Mouse (Mus musculus): ENCODE measurements at regions not wholly inside any gene's neighbourhood (a gene's known extent, or its start where the extent isn't known, plus 50 kb on each side); places are given as distances from the start of the nearest gene placed in this dataset.

GRCm38 (mm10) chr4:70952671-70953070, 417.9 kb upstream of the Megf9 start:
- no peak for DNase-seq (ENCODE audit: low spot score)

- DNase-seq (ENCODE audit: low spot score), result no peak
Observed at GRCm38 (mm10) chr4:70940146-70940545, 405.4 kb upstream of the Megf9 start.

DNA sequence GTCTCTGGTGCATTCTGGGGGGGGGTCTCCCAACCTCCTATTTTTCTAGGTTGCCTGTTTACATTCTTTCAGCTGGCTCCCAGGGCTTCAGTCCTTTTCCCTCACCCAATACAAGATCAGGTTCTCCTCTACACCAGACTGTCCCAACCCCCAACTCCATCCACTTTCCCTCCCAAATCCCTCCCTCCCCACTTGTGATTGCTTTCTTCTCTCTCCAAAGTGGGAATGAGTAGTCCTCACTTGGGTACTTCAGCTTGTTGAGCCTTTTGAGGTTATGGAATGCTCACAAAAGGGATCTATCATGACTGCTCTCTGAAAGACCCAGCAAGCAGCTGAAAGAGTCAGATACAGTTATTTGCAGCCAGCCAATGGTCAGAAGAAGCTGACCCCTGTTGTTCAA, 399.3 kb upstream of the Megf9 start:
- peak; percentile 47 for DNase-seq (ENCODE audit: low spot score)

DNA sequence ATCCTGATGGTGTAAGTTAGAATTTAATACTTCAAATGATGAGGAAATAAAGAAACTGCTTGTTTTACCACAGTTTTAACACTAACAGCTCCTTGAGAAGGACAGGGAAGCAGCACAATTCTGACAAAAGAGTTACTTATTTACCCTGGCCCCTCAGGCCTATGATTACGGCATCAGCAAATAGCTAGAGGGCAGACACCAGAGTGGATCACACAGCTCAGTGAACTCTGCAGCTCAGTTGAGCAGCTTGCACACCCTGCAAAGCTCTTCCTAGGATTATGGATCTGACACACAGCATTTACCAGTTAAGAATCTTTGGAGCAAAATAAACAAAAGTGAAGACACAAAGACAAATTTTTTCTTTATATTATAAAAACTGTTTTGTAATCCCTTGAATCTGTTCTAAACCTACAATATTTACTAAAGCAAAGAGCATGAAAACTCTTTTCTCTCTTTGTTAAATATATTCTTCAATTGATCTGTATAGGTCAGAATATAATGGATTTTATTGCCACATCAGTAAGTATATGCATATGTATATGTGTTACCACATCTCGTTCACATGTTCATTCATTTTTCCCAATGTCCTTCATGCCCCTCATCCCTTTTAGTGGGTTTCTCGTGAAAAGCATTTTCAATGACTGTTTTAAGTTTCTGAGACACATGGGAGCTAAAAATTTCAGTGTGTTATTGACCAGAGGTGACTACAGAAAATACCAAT, 387.3 kb upstream of the Megf9 start:
- DNase-seq (ENCODE audit: low spot score), result no peak

DNA sequence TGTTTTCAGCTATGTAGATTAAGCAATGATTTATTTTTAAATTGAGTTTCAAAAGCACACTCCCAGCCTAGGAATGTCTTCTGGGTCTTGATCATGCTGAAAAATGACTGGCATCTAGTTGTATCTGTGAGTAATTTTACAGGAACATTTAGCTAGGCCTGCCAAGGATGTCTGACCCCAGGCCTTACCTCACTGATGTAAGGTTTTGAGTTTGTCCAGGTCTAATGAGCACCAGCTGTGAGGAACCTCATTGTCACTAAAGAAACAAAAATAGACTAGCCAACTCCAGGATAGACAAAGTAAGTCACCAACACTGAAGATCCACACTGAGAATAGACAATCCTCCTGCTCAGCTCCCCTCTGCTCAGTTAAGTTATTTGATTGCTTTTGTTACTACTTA, 379.8 kb upstream of the Megf9 start:
- DNase-seq (ENCODE audit: low spot score), result no peak

GRCm38 (mm10) chr4:70906771-70907749, 372.3 kb upstream of the Megf9 start:
- no peak for DNase-seq (ENCODE audit: low spot score)

All from lung, postnatal 25 days (tissue).